Mouse (Mus musculus) activated CD4-positive, CD25-positive, alpha-beta regulatory T cell, adult 4 months (primary cell): Measurements from ENCODE around the gene Tubb2a. TPM values are rescaled to one million over a fixed set of nuclear protein-coding genes. Genes with fewer than 3 reads are reported as not detected.
A peak's percentile ranks its signal among the peaks of the same experiment; 100 is the strongest.
"Not testable (repeated sequence)": the region's sequence is repeated elsewhere in the genome, so short reads cannot be mapped to it uniquely, and the experiment has no call there.

Experiments
- ATAC-seq: one replicate; pipeline ENCODE4 v1.8.0; 2017
- polyA plus RNA-seq, 2 experiments: library from polyadenylated mRNA; unstranded; fragments of 100-300 nt; shearing (Covaris generic); gene quantifications; one replicate each; pipeline ENCODE4 v1.2.1; 2017

Gene Tubb2a
- polyA plus RNA-seq, 2 experiments from 2014 or later: 4.7 to 5.4 TPM

- peak; percentile 78 for ATAC-seq
These were observed 11.1 kb upstream of the Tubb2a start for GRCm38 (mm10) chr13:34088871-34089288.

GRCm38 (mm10) chr13:34088201-34088649, 10.4 kb upstream of the Tubb2a start:
- ATAC-seq: not testable (repeated sequence)

DNA sequence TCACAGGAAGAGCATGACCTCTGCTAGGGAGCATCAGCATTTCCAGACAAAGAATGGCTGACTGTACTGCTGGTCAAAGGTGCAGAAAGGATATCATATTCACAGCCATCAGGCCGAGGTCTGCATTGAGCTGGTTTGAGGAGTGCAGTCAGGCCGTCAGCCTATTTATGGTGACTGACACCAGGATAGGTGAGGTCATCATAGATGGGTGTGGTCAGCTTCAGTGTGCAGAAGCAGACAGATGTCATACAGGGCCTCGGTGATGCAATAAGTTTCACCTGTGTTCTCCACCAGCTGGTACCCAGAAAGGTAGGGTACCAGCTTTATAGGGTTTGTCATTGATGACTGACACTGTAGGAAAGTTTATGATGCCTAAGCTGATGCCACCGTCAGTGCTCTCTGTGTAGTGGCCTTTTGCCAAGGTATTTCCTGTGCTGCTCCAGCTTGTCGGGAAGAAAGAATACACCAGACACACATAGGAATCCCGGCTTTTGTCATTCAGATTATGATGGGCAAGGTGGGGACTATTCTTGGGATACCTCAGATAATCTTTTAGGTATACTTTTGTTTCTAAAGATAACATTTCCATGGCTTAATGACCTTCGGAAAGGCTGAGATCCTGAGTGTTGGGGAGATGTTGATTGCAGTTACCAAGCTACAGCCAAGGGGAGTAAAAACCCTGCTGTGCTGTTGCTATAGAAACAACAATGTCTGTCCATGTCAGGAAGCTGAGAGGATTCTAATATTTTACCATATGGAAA, 9.4 kb upstream of the Tubb2a start:
- no peak for ATAC-seq

GRCm38 (mm10) chr13:34084026-34084750, 6.4 kb upstream of the Tubb2a start:
- no peak for ATAC-seq

DNA sequence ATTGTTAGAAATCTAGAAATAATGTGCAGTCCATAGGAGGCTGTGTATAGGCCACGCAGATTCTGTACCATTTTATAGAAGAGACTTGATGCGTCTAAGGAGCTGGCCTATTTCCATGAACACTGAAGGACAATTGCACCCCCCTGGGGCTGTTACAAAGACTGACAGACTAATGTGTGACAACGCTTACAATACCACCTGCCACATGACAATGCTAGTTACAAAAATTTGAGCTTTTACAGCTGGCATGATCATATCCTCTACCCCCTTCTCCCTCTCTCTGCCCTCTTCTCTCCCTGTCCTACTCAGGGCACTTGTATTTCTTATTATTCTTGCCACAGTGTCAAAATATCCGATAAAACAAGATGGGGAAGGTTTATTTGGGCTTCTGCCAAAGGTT, 4.1 kb upstream of the Tubb2a start:
- no peak for ATAC-seq

- no peak for ATAC-seq
These were observed 2.0 kb upstream of the Tubb2a start for GRCm38 (mm10) chr13:34079801-34080200.

DNA sequence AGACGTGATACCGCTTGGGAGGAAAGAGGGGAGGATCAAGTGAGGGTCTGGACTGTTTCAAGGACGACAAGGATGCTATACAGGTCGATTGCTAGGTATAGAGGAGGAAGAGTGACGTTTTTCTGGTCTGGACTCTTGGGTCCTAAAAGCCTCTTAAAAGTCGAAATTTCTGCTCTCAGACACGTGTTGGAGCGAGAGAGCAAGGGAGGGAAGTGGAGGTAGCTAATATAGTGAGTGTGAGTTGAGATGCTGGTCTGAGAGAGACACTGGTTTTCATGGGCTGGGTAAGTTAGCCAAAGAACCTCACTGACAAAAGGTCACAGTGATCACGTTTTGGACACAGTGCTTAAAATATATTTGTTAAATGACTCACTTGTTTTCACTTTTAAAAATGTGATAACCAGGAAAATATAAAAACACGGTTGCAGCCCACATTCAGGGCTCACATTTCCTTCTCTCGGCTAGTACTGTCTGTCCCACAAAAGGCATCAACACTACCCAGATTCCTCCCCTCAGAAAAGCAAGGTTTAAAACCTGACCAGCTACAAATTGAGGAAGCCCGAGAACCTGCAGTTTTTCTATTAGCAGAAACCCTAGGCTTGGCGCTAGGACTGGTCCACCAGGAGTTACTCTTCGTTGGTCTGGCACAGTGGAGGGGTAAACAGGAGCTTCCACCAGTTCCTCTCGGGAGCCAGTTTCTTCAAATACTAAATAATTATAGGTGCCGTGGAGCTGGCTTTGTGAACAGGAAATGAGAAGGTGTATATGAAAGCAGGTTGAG, 883 bp upstream of the Tubb2a start:
- ATAC-seq: peak; percentile 7

- ATAC-seq: no peak
These were observed 981 bp downstream of the Tubb2a start for GRCm38 (mm10) chr13:34076561-34077491.

DNA sequence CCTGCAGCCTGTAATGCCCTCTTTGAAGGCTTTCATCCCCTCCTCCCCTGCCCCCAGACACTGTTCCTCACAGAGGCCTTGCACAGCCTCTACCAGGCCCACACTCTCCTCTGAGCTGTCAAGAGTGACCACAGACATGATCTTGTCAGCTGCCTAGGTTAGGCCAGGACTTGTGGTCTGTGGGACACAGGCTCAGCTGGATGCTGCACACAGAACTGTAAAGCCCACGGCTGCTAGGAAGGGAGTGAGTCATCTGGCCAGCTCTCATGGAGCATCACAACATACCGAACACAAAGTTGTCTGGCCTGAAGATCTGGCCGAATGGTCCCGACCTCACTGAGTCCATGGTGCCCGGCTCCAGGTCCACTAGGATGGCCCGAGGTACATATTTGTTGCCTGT, 1.9 kb downstream of the Tubb2a start:
- ATAC-seq: not testable (repeated sequence)

- not testable (repeated sequence) for ATAC-seq
These were observed 3.4 kb downstream of the Tubb2a start for GRCm38 (mm10) chr13:34074441-34074840.

- no peak for ATAC-seq
These were observed 5.0 kb downstream of the Tubb2a start for GRCm38 (mm10) chr13:34072847-34073246.

DNA sequence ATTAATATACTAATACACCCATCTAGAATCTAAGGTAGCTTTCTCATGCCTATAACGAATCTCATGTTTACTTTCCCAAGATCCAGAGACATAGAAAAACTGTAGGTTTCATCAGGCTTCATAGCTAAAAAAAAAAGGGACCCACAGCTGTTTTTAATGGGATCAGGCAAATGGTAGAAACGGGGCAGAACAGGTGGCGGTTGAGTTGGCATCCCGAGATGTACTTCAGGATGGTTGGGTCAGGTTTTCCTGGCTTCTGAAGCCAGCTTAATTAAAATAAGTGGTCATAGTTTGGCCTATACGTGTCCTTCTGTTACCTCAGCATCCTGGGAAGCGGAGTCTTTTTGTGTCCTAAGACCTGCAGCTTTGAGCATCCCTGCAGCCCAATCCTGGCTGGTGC, 6.0 kb downstream of the Tubb2a start:
- no peak for ATAC-seq

DNA sequence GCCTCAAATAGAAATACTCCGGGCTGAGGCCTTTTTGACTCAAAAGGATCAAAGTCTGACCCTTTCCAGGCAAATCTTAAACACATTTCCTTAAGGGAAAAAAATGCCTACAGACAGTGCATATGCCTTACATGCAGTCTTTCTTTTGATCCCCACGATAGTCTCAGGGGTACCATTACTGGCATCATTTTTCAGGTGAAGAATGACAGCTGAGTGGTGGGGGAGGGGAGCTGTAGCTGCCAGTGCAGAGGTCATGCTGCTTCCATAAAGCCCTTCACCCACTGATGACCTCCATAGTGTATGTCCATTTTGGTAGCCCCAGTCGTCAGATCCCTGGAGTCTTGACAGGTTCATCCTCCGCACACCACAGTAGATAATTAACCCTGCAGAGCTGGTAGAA, 7.5 kb downstream of the Tubb2a start:
- ATAC-seq: no peak

GRCm38 (mm10) chr13:34066351-34066750, 11.5 kb downstream of the Tubb2a start:
- no peak for ATAC-seq

- ATAC-seq: no peak
These were observed 15.3 kb downstream of the Tubb2a start for GRCm38 (mm10) chr13:34062466-34062865.

DNA sequence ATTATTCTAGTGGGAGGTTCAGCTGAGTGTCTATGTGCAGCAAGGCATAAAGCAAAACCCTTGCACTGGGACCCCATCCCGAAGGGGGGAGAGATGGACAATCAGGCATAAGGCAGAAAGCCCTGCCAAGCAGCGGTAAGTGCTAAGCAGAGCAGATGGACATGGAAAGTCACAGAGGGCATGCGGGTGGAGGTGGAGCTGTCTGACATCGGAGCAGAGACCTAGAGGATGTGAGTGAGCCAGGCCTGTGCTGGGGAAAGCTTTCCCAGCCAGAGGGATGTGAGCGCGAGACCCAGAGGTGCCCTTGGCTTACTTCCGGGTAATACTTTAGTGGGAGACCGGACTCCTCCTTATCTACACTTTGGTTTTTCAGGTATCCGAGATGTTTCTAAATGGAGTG, 17.7 kb downstream of the Tubb2a start:
- ATAC-seq: no peak

- no peak for ATAC-seq
These were observed 20.6 kb downstream of the Tubb2a start for GRCm38 (mm10) chr13:34057252-34057651.

DNA sequence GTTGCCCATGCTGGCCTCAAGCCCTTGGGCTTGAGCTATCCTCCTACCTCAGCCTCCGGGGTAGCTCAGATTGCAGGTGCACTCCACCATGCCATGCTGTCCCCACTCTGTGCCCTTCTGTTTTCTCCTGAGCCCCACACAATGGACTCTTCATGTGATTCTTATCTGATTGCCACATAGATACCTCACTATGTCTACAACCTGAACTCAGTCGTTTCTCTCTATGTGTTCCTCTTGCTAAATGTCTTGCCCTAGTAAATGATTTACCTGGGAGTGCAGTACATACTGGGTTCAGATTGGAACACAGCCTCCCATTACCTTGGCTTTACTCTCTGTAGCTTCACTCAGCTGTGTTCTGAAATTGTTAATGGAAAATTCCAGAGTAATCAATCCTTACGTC, 22.8 kb downstream of the Tubb2a start:
- ATAC-seq: no peak

- no peak for ATAC-seq
These were observed 23.4 kb downstream of the Tubb2a start for GRCm38 (mm10) chr13:34054391-34054790.

- no peak for ATAC-seq
These were observed 24.0 kb downstream of the Tubb2a start for GRCm38 (mm10) chr13:34053673-34054282.

- ATAC-seq: no peak
These were observed 26.1 kb downstream of the Tubb2a start for GRCm38 (mm10) chr13:34051692-34052091.

DNA sequence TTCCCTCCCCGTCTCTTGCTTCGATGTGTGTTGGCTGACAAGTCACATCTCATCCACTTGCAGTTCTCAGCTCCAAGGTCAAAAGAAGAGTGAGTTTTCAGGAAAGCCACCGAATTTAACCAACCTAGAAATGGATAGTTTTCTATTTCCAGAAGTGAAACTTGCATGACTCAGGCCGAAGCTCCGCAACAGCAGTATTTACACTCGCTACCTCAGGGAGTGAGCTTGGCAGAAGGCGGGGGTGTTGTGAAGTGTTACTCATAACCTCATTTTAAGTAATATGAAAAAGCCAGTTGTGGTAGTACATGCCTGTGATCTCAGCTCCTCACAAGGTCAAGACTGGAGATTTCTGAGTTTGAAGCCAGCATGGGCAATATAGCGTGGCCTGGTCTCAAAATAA, 27.3 kb downstream of the Tubb2a start:
- no peak for ATAC-seq
